Mouse (Mus musculus): ENCODE data around the gene Rtf2. TPM values are rescaled to one million over a fixed set of nuclear protein-coding genes. Genes with fewer than 3 reads are reported as not detected.

Rtf2 gene
- total and polyA plus RNA-seq, 3 experiments: 22.3 to 28.6 (median 27.2) TPM

DNA sequence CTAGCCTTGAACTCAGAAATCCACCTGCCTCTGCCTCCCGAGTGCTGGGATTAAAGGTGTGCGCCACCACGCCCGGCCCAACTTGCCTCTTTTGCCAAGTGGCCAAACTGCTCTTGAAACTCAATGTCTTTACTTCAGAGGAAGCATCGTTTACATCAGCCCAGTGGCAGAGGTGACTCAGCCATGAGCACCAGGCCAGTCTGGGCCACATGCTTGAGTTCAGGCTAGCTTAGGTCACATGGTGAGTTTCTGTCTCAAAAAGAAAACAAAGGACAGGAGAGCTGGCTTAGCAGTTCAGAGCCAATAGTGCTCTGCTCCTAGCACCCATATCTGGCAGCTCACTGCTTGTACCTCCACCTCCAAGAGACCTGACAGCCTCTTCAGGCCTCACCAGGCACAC is 26.9 kb downstream of the Rtf2 start:
- Histone ChIP-seq H3K4me3 (no peak overlapping the region), H3K79me2 (replicated peaks; ENCODE audit: control insufficient read depth, insufficient read depth, low read length) (no peaks in the 10 kb centered on the region), H3K36me3 (ENCODE audit: control insufficient read depth, insufficient read depth, low read length) (no peaks in the 10 kb centered on the region), H3K27ac (no peak overlapping the region), H3K27me3 (ENCODE audit: control insufficient read depth, insufficient read depth, low read length) (no peaks in the 10 kb centered on the region), H3K4me1 (ENCODE audit: control insufficient read depth, insufficient read depth, low read length) (no peaks in the 10 kb centered on the region), H3K9ac (ENCODE audit: low read depth, low read length) (no peak overlapping the region)
- TF ChIP-seq POLR2A (IDR thresholded peaks at IDR 0.05; ENCODE audit: insufficient read depth, low read depth, low read length) (no peak), CTCF (IDR thresholded peaks at IDR 0.05) (no peak), EP300 (IDR thresholded peaks at IDR 0.05; ENCODE audit: insufficient read depth, low read depth, low read length) (no peak)
- no peak for DNase-seq
- intact Hi-C loops (cut with DNase I): no loop called here
- WGBS: 95% methylated on average over 5 of the region's 5 CpGs

DNA sequence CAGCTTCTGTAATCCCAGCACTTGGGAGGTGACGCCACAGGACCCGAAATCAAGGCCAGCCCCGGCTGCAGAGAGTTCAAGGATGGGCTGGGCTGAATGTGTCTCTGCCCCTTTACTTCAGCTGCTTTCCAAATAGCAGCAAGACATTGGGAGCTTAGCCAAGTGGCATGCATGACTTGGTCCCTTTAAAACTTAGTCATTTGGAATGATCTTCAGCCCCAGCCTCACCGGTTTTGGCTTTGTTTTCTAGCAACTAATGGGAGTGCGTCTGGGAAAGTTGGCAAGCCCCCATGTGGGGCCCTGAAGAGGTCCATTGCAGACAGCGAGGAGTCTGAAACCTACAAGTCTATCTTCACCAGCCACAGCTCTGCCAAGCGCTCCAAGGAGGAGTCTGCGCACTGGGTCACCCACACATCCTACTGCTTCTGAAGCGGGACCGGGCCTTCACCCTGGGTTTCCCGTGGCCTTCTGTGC is 28.0 kb downstream of the Rtf2 start:
- DNase-seq: peak in 1 of 2 experiments; percentile 14
- Histone ChIP-seq H3K9ac (ENCODE audit: low read depth, low read length) (no peak overlapping the region), H3K4me1 (ENCODE audit: control insufficient read depth, insufficient read depth, low read length) (no peaks in the 10 kb centered on the region), H3K36me3 (ENCODE audit: control insufficient read depth, insufficient read depth, low read length) (no peaks in the 10 kb centered on the region), H3K27ac (no peak overlapping the region), H3K4me3 (no peak overlapping the region), H3K27me3 (ENCODE audit: control insufficient read depth, insufficient read depth, low read length) (no peaks in the 10 kb centered on the region), H3K79me2 (replicated peaks; ENCODE audit: control insufficient read depth, insufficient read depth, low read length) (no peaks in the 10 kb centered on the region)
- TF ChIP-seq CTCF (IDR thresholded peaks at IDR 0.05) (no peak), POLR2A (IDR thresholded peaks at IDR 0.05; ENCODE audit: insufficient read depth, low read depth, low read length) (no peak), EP300 (IDR thresholded peaks at IDR 0.05; ENCODE audit: insufficient read depth, low read depth, low read length) (no peak)
- intact Hi-C loops (cut with DNase I): no loop called here
- WGBS: 80% methylated on average over 11 of the region's 11 CpGs

DNA sequence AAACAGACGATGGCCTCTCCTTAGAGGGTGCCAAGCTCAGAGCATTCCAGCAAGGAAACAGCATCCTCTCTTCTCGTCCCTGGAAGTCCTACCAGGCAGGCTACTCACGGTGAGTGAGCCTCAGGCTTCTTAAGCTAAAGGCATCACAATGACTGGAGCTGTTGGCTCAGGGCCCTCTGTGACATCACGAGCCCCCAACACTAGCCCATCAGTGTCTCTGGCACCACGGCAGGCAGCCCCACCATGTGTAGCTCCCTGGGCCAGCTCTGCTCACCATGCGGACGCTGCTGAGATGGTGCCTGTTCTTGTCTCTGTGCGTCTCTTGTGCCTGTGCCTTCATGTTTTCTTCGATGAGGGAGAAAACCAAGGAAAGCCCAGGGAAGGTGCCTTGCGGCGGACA is 32.0 kb downstream of the Rtf2 start, which contains the start of gene Fam209:
Gene Fam209, plus strand, starts transcription at position 203 of the 400 bp plus-strand sequence.
- Histone ChIP-seq H3K27ac (no peak within 1 kb of the TSS), H3K4me3 (no peak within 1 kb of the TSS), H3K27me3 (ENCODE audit: control insufficient read depth, insufficient read depth, low read length) (no peaks in the 10 kb centered on the region), H3K9ac (ENCODE audit: low read depth, low read length) (no peak within 1 kb of the TSS), H3K79me2 (replicated peaks; ENCODE audit: control insufficient read depth, insufficient read depth, low read length) (no peaks in the 10 kb centered on the region), H3K4me1 (ENCODE audit: control insufficient read depth, insufficient read depth, low read length) (no peaks in the 10 kb centered on the region), H3K36me3 (ENCODE audit: control insufficient read depth, insufficient read depth, low read length) (no peaks in the 10 kb centered on the region)
- no peak for DNase-seq
- intact Hi-C loops (cut with DNase I): loop anchor here (10.0 kb wide), 3 partner anchors 302 to 612 kb away; no protein-coding TSS in a partner anchor
- WGBS: 82% methylated on average over 11 of the region's 11 CpGs
- no peak for TF ChIP-seq CTCF (IDR thresholded peaks at IDR 0.05)
- TF ChIP-seq EP300 (IDR thresholded peaks at IDR 0.05; ENCODE audit: insufficient read depth, low read depth, low read length): no peak
- TF ChIP-seq POLR2A (IDR thresholded peaks at IDR 0.05; ENCODE audit: insufficient read depth, low read depth, low read length): no peak

DNA sequence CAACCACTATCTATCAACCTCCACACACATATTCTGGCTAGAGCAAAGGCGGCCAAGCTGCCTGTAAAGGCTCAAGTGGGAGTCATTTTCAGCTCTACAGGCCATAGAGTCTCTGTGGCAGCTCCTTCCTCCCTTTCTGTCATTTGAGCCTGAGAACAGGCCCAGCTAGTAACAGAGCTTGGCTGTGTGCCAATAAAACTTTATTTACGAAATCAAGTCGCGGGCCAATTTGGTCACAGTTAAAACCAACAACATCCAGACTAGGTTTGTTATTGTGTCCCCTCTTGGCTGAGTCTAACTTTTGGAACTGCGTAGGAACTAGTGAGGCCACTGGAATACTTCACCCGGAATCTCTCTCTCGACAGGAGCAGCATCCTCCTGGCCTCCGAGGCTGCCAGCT is 33.2 kb downstream of the Rtf2 start:
- TF ChIP-seq EP300 (IDR thresholded peaks at IDR 0.05; ENCODE audit: insufficient read depth, low read depth, low read length): no peak
- no peak for TF ChIP-seq CTCF (IDR thresholded peaks at IDR 0.05)
- TF ChIP-seq POLR2A (IDR thresholded peaks at IDR 0.05; ENCODE audit: insufficient read depth, low read depth, low read length): no peak
- intact Hi-C loops (cut with DNase I): loop anchor here (10.0 kb wide), 3 partner anchors 301 to 611 kb away; no protein-coding TSS in a partner anchor
- H3K9ac ChIP-seq (ENCODE audit: low read depth, low read length): no peak overlapping the region
- 33% methylated on average over 8 of the region's 8 CpGs for WGBS
- peak in 1 of 2 experiments; percentile 23 for DNase-seq
- no peaks in the 10 kb centered on the region for H3K36me3 ChIP-seq (ENCODE audit: control insufficient read depth, insufficient read depth, low read length)
- no peaks in the 10 kb centered on the region for H3K27me3 ChIP-seq (ENCODE audit: control insufficient read depth, insufficient read depth, low read length)
- H3K4me3 ChIP-seq: no peak overlapping the region
- H3K4me1 ChIP-seq (ENCODE audit: control insufficient read depth, insufficient read depth, low read length): no peaks in the 10 kb centered on the region
- H3K79me2 ChIP-seq (replicated peaks; ENCODE audit: control insufficient read depth, insufficient read depth, low read length): no peaks in the 10 kb centered on the region
- H3K27ac ChIP-seq: no peak overlapping the region

DNA sequence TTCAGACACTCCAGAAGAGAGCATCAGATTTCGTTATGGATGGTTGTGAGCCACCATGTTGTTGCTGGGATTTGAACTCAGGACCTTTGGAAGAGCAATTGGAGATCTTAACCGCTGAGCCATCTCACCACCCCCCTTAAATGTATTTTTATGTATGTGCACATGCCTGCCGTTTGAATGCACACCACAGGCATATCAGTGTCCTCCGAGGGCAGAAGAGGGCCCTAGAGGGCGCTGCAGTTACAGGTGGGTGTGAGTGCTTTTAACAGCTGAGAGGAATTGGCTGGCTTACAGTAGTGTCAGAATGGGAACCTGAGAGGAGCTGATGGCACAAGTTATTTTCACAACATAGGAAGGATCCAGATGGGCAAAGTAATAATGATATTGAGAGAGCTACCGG is 34.6 kb downstream of the Rtf2 start:
- TF ChIP-seq EP300 (IDR thresholded peaks at IDR 0.05; ENCODE audit: insufficient read depth, low read depth, low read length) (no peak), CTCF (IDR thresholded peaks at IDR 0.05) (peak; percentile 47), POLR2A (IDR thresholded peaks at IDR 0.05; ENCODE audit: insufficient read depth, low read depth, low read length) (no peak)
- H3K27ac ChIP-seq: no peak overlapping the region
- 34% methylated on average over 6 of the region's 6 CpGs for WGBS

DNA sequence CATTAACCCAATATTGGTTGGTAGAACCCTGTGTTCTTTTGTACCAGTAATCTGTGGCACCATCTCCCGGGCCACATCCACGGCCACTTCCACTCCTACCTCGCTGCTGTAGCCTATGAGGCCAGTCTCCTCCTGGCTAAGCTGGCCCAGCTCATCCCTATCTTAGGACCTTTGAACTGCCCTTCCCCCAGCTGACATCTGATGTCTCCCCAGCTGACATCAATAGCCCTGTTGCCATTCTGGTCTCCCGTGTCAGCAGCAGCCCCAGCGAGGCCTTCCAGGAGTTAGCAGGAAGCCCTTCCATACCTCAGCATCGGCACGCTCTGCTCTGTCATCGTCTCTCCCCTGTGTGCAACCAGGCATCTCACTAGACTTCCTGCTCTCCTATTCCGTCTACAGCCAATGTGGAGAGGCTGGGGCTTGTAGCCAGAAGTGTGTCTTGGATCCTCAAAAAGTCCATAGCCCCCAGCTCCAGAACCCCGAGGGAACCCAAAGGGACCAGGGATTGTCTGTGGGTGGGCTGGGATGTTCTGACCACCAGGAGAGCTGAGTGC is 36.4 kb downstream of the Rtf2 start:
- Histone ChIP-seq H3K79me2 (replicated peaks; ENCODE audit: control insufficient read depth, insufficient read depth, low read length) (no peaks in the 10 kb centered on the region), H3K27me3 (ENCODE audit: control insufficient read depth, insufficient read depth, low read length) (no peaks in the 10 kb centered on the region), H3K36me3 (ENCODE audit: control insufficient read depth, insufficient read depth, low read length) (no peaks in the 10 kb centered on the region), H3K4me1 (ENCODE audit: control insufficient read depth, insufficient read depth, low read length) (no peaks in the 10 kb centered on the region), H3K27ac (no peak overlapping the region), H3K9ac (ENCODE audit: low read depth, low read length) (no peak overlapping the region), H3K4me3 (no peak overlapping the region)
- intact Hi-C loops (cut with DNase I): loop anchor here (5.0 to 10.0 kb wide), 4 partner anchors 298 to 608 kb away; no protein-coding TSS in a partner anchor
- 18% methylated on average over 10 of the region's 10 CpGs for WGBS
- DNase-seq: no peak
- no peak for TF ChIP-seq POLR2A (IDR thresholded peaks at IDR 0.05; ENCODE audit: insufficient read depth, low read depth, low read length)

More for the DNA sequence above, 34.6 kb downstream of the Rtf2 start:
- Histone ChIP-seq H3K36me3 (ENCODE audit: control insufficient read depth, insufficient read depth, low read length) (no peaks in the 10 kb centered on the region), H3K4me1 (ENCODE audit: control insufficient read depth, insufficient read depth, low read length) (no peaks in the 10 kb centered on the region), H3K27me3 (ENCODE audit: control insufficient read depth, insufficient read depth, low read length) (no peaks in the 10 kb centered on the region), H3K4me3 (no peak overlapping the region), H3K9ac (ENCODE audit: low read depth, low read length) (no peak overlapping the region), H3K79me2 (replicated peaks; ENCODE audit: control insufficient read depth, insufficient read depth, low read length) (no peaks in the 10 kb centered on the region)
- intact Hi-C loops (cut with DNase I): loop anchor here (5.0 to 10.0 kb wide), 4 partner anchors 300 to 610 kb away; no protein-coding TSS in a partner anchor
- DNase-seq: no peak
